Mouse (Mus musculus): Measurements from ENCODE around the gene Ino80e. TPM values are rescaled to one million over a fixed set of nuclear protein-coding genes. Genes with fewer than 3 reads are reported as not detected.
"Not testable (repeated sequence)": the region's sequence is repeated elsewhere in the genome, so short reads cannot be mapped to it uniquely, and the experiment has no call there.

Ino80e gene
- 10 to 100 TPM; 48.0 to 61.8 (median 51.8) TPM for total RNA-seq (2022)

- peak; percentile 91 to 97 for DNase-seq (ENCODE audit: low spot score in 2 of 2)
Measured at GRCm38 (mm10) chr7:126862147-126862784, at the start of gene Ino80e. Ino80e (minus strand) TSS chr7:126862377.

DNA sequence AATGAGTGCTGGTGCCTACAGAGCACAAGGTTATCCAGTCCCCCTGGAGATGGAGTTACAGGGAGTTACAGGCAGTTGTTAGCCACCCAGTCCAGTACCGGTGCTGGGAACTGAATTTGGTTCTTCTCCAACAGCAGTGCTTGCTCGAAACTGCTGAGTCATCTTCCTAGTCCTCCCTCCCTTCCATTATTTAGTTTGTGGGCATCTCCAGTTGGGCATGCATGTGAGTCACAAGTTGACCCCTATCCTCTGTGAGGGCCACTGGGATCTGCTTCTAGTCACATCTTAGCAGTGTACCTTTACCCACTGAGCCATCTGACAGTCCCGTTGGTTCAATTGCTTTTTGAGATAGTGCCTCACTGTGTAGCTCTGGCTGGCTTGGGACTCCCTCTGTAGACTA is 43.4 kb upstream of the Ino80e start:
- no peak for DNase-seq (ENCODE audit: low spot score in 2 of 2)

GRCm38 (mm10) chr7:126899781-126900180 is 37.6 kb upstream of the Ino80e start:
- not testable (repeated sequence) for DNase-seq (ENCODE audit: low spot score in 2 of 2)

- peak; percentile 89 to 91 for DNase-seq (ENCODE audit: low spot score in 2 of 2)
Measured at GRCm38 (mm10) chr7:126898102-126898990, 36.2 kb upstream of the Ino80e start.

DNA sequence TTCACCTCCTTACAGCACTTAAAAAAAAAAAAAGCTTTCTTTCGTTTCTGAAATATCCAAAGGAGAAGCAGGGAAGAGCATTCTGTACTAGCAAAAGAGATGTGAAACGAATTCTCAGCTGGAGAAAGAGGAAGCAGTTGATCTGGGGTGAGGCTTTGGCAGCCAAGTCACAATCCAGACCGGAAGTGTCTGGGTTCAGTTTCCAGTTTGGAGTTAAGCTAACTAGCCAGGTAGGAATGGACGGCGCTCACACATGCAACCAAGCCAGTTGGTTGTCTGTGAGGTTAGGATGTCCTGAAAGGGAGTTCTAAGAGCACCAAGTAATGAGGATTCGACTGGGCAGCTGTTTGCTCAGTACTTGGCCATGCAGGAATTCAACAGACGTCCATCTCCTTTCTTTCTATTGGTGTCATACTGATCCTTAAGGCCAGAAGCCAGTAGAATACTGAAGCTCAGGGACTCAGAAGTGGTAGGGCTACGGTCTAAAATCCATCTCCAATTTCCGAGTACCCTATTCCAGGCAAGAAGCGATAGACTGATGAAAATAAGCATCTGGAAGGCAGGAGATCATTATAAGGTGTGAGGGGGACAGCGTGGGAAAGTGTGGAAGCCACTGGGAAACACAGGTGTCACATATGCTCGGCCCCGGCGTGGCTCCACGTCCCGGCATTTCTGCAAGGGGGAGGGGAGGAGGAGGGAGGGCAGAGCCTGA is 35.4 kb upstream of the Ino80e start:
- DNase-seq (ENCODE audit: low spot score in 2 of 2): no peak

GRCm38 (mm10) chr7:126896912-126897311 is 34.7 kb upstream of the Ino80e start:
- no peak for DNase-seq (ENCODE audit: low spot score in 2 of 2)

DNA sequence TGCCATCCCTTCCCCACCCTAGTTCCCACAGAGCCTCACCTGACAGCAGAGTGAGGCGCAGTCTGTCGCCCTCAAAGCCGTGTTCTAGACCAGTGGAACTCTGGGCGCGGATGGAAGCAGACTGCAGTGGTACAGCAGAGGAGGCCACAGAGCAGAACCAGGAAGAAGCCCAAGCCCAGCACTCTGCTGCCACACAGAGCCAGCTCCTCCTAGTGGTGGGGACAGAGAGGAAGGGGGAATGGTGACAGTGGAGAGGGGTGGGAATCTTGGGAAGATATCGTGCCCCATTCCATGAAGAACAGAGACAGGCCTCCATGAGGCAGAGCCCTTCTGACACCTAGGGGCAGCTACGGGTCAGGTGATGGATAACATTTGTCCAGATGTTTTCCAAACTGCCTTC is 26.7 kb upstream of the Ino80e start:
- DNase-seq (ENCODE audit: low spot score in 2 of 2): no peak

DNA sequence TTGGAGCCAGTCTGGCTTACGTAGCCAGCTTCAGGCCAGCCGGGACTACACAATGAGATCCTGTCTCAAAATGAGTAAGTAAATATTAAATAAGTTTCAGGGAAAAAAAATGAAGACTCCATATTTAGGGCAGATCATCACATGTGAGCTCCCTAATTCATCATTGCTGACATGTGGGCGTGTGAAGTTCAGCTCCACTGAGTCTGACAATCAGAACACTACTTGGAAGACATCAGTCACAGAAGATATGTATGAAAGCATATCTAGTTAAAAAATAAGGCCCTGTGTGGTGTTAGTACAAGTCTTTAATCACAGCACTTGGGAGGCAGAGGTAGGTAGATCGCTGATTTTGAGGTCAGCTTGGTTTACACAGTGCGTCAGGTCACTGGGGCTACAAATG is 25.1 kb upstream of the Ino80e start:
- no peak for DNase-seq (ENCODE audit: low spot score in 2 of 2)

DNA sequence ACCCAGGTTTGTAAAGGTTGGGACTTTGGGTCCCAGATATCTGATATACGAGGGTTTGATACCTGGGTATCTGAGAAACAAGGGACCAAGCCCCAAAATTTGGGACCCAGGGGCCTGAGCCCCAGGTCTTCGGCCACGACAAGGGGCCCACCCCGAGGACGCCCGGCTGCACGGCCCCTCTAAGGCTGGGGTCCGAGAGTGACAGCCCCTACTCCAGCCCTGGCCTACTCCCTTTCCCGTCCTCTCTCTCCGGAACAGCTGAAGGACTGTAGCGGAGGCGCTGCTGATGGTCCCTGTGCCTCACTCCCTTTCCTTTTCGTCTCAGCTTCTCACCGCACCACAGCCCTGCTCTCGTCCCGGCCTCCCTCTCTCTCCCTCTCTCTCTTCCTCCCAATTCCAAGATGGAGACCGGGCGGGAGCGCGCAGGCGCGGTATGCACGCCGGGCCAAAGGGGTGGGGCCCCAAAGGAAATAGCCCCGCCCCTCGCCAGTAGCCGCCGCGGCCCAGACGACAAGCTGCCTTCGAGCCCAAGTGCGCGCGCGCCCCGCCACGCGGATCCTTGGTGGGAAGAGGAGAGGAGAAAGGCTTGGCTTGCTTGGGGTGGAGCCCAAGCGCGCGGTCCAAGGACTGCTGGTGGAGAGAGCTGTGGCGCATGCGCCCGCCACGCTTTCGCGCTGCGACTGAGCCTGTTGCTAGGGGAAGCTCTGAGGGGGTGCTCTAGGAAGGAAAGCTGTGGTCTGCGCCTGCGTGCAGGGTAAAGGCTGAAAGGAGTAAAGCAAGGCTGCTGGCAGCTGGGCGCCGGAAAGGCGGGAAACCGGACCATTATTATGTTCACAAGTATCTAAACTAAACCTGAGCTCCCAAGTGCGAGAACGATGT is 22.3 kb upstream of the Ino80e start, which contains the start of gene Taok2:
TSS of gene Taok2 (minus strand) at position 418 of the 879 bp plus-strand sequence.
- peak; percentile 94 to 99 for DNase-seq (ENCODE audit: low spot score in 2 of 2)

DNA sequence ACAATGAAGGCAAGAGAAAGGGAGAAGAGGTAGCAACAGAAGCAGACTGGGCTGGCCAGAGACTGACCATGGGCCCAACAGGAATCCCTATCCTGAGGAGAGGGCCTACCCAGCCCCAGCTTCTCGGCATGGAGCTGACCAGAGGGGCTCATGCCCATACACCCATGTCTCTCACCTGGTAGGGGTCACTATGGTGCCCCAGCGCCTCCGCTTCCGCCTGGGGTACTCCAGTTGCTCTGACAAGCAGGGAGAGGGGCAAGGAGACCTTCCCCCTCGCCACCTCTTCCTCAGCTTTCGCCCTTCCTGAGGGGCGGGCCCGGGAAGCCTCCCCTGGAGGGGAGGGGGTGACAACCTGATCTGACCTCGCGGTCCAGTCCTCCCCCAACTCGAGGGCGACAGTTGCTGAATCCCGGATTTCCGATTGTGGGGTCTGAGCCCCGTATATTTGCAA is 21.6 kb upstream of the Ino80e start:
- no peak for DNase-seq (ENCODE audit: low spot score in 2 of 2)

DNA sequence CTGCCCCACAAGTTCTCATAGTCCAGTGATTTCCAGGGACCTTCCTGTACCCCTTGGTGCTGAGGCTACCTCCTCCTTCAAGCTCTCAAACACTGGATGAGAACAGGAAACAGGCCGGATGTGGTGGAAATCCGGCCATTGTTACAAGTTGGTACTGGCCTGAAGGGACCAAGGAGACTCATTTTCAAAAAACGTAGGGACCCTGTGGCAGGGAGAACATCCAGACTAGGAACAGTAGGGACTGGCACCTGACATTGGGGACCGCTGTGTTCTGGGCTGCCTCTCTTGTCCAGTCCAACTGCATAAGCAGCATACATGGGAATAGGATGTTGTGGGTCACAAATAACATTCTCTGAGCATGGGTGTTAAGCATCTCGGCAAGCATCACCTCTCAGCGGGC is 18.9 kb upstream of the Ino80e start:
- no peak for DNase-seq (ENCODE audit: low spot score in 2 of 2)

DNA sequence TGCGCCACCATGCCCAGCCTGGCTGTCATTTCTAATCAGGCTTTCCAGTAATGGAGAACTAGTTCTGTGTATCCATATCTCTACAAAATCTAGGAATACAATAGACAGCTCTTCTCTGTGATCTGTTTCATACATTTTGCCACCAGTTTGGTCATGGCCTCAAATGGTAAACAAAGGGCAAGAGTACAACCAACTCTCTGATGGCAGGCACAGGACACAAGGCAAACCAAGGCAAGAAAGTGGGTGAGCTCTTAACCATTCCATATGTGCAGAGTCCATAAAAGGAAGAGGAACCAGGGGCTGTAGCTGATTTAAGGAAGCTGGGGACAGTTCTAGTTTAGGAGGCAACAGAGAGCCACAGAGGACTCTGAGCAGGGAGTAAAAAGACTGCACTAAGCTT is 15.1 kb upstream of the Ino80e start:
- DNase-seq (ENCODE audit: low spot score in 2 of 2): no peak

DNA sequence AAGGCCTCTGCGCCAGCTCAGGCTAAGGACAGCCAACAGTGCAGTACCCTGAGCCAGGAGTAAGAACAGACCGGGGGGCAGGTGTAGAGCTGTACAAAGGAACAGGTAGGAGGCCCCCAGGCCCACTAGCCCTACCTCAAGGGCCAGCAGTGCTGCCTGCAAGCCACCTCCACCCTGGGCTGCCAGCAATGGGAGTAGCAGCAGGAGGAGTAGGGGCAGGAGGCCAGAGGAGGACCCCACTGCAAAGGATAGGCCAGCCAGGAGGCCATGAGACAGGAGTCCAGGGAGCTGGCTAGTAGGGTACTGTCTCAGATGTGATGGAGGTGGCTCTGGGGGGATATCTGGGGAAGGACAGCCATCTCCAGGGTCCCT is 8.3 kb upstream of the Ino80e start:
- no peak for DNase-seq (ENCODE audit: low spot score in 2 of 2)

DNA sequence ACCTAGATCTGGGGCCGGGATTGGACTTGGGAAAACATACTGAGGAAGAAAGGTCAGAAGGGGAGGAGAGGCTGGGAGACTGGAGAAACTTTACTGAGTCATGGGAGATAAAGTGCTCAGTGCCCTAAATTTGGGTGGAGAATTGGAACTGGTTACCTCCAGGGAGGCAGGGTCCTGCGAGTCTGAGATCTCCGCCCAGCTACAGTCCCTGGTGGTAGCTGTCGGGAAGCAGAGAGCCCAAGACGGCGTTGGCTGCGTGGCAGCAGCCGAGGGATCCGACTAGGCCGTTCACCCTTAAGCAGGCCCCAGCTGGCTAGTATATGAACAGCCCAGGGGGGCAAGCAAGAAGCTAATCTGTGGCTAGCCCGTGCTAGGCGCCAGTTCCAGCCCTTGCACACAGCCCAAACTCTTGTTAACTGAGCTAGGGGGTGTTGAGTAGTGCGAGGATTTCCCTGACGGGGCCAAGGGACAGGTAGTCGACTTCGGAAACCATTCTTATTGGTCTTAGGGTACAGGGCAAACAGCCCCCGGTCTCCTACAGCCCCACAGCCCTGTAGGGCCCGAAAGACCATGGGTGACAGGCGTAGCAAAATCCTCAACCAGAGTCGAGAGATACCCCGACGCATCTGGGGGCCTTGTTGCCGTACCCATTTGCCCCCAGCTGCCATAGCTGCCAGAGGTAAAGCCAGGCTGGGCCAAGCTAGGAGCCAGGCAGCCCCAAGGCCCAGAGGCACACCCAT is 7.8 kb upstream of the Ino80e start:
- no peak for DNase-seq (ENCODE audit: low spot score in 2 of 2)

DNA sequence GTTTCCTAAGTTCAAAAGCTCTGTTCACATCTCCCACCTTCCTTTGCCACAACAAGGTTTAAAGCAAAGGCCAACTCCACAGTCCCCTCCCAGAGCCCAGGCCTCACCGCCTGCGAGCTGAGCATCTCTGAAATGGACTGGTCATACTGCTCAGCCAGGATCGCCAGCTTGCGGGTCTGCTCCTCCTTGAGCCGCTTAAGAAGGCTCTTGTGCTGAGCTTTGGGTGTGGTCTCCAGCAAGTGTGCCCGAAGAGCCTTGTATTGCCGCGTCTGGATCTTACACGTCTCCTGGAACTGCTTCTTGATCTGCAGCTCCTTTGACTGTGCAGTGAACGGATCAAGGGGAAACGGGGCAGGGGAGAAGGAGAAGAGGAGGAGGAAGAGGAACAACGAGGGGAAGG is 5.8 kb upstream of the Ino80e start:
- DNase-seq (ENCODE audit: low spot score in 2 of 2): no peak

DNA sequence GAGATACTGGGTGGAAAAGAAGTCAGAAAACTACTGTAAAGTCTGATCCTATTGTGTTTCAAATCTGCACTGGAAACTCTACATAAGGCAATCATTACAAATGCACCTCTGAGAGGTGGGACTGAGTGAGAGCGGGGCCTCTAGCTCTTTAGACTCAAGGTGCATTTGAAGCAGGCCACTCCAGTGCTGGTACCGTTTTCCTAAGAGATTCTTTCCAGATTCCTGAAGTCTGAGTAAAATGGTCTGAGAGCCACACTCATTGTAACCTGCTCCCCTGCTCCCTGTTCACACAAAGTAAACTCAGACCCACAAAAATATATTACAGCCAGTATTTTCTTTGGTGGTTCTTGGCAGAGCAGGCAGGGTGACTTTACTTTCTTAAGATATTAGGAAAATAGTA is 5.4 kb upstream of the Ino80e start:
- no peak for DNase-seq (ENCODE audit: low spot score in 2 of 2)

- DNase-seq (ENCODE audit: low spot score in 2 of 2): no peak
Measured at GRCm38 (mm10) chr7:126863791-126864190, 1.6 kb upstream of the Ino80e start.

DNA sequence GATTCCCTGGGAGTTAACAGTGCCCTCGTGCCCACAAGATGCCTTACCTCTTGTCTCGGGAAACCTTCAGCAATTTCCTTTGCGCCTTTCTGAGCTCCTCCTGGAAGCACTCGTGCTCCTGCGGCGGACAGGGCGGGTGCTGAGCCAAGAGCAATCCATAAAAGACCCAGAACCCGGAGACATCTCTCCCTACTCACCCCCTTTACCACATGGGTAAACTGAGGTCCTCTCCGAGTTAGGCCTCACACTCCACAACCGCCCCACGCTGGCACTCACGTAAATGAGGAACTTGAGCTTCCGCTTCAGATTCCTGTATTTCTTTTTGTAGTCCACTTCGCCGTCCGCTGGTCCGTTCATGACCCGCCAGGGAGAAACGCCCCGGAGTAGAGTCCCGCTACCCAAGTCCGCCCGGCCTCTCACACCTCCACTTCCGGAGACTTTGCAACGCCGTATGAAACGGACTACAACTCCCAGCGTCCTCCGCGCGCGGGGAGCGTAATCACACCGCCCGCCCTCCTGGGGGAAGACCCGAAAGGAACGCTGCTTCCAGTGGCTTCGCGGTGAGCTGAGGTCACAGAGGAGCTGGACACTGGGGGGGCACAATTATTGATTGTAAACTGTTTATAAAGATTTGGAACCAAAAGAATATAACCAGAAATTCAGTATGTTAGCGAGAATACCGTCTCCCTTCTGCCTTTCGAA is 597 bp downstream of the Ino80e start, which contains the start of gene Hirip3:
TSS of gene Hirip3 (plus strand) at position 544 of the 702 bp plus-strand sequence.
- peak; percentile 89 to 91 for DNase-seq (ENCODE audit: low spot score in 2 of 2)

DNA sequence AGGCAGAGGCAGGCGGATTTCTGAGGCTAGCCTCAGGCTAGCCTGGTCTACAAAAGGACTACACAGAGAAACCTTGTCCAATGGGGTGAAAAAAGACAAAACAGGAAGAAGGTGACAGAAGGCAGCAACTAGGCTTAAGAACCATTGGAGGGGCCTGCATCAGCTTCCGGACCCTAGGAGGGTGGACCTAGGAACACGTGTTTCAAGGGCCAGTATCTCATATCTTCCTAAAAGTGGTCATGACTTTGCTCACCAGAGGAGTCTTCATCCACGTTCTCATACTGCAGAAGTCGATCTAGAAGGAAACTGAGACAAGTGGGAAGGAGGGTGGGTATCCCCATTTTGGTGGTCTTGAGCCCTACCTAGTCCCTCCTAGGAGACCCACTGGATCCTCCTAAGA is 1.2 kb downstream of the Ino80e start:
- DNase-seq (ENCODE audit: low spot score in 2 of 2): no peak

Data from left cerebral cortex, adult 8-10 months (tissue).